Mouse (Mus musculus): ENCODE data around the gene Capn1. TPM values are rescaled to one million over a fixed set of nuclear protein-coding genes. Genes with fewer than 3 reads are reported as not detected.

Capn1 gene
- total RNA-seq, 2 experiments from 2014 or later: 77.0 to 81.1 TPM

Small RNA genes lying within 50 kb of the gene (microRNA-seq; reads per million reads assigned to microRNA genes)
- 0.50 to 1.6 reads per million in 2 experiments for gene Mir6988

Other genes starting within 250 kb of the Capn1 start
- gene Scyl1, start 244.5 kb downstream of the Capn1 start, total RNA-seq (2021): 10 to 100 TPM; 56.8 to 64.9 TPM
- gene Frmd8, start 140.6 kb downstream of the Capn1 start, total RNA-seq (2021): 1 to 10 TPM; 7.1 to 7.7 TPM
- gene Slc25a45, start 138.1 kb downstream of the Capn1 start, total RNA-seq (2021): 1 to 10 TPM; 2.1 to 2.3 TPM
- under 1 TPM; 0.42 to 0.66 TPM for gene Tigd3, start 121.7 kb downstream of the Capn1 start, total RNA-seq (2021)
- 10 to 100 TPM; 71.9 to 78.2 TPM for gene Dpf2, start 102.9 kb downstream of the Capn1 start, total RNA-seq (2021)
- 10 to 100 TPM; 14.4 to 18.3 TPM for gene Cdc42ep2, start 91.1 kb downstream of the Capn1 start, total RNA-seq (2021)
- gene Pola2, start 51.7 kb downstream of the Capn1 start, total RNA-seq (2021): 10 to 100 TPM; 10.9 to 13.2 TPM
- gene Slc22a20, start 29.8 kb downstream of the Capn1 start, total RNA-seq (2021): not detected
- 10 to 100 TPM; 13.5 to 15.9 TPM for gene Syvn1, start 30.7 kb upstream of the Capn1 start, total RNA-seq (2021)
- gene Mrpl49, start 41.9 kb upstream of the Capn1 start, total RNA-seq (2021): 10 to 100 TPM; 29.1 to 30.6 TPM
- 100 to 1,000 TPM; 481 to 546 TPM for gene Fau, start 41.9 kb upstream of the Capn1 start, total RNA-seq (2021)
- gene Znhit2, start 45.3 kb upstream of the Capn1 start, total RNA-seq (2021): 1 to 10 TPM; 9.2 to 9.9 TPM
- gene Tm7sf2, start 52.5 kb upstream of the Capn1 start, total RNA-seq (2021): 1 to 10 TPM; 3.7 to 4.5 TPM
- 10 to 100 TPM; 20.4 to 24.0 TPM for gene Vps51, start 61.3 kb upstream of the Capn1 start, total RNA-seq (2021)
- not detected for gene Tmem262, start 64.1 kb upstream of the Capn1 start, total RNA-seq (2021)
- gene Gm28374, start 66.4 kb upstream of the Capn1 start, total RNA-seq (2021): not detected
- 10 to 100 TPM; 11.9 to 14.6 TPM for gene Zfpl1, start 69.1 kb upstream of the Capn1 start, total RNA-seq (2021)
- gene Cdca5, start 69.1 kb upstream of the Capn1 start, total RNA-seq (2021): 1 to 10 TPM in 1 of 2 experiments, under 1 TPM in 1; 0.84 to 1.3 TPM
- gene AC131692.1, start 78.5 kb upstream of the Capn1 start, total RNA-seq (2021): not detected
- not detected for gene Naaladl1, start 89.9 kb upstream of the Capn1 start, total RNA-seq (2021)
- gene Sac3d1, start 102.8 kb upstream of the Capn1 start, total RNA-seq (2021): 10 to 100 TPM in 1 of 2 experiments, 1 to 10 TPM in 1; 8.8 to 14.4 TPM
- gene Snx15, start 112.4 kb upstream of the Capn1 start, total RNA-seq (2021): 10 to 100 TPM in 1 of 2 experiments, 1 to 10 TPM in 1; 8.2 to 11.9 TPM
- gene Batf2, start 125.1 kb upstream of the Capn1 start, total RNA-seq (2021): under 1 TPM in 1 of 2 experiments, not detected in 1; 0.20 TPM
- gene Arl2, start 125.7 kb upstream of the Capn1 start, total RNA-seq (2021): 10 to 100 TPM; 53.4 to 55.4 TPM
- not detected for gene Majin, start 168.5 kb upstream of the Capn1 start, total RNA-seq (2021)
- gene Gpha2, start 210.5 kb upstream of the Capn1 start, total RNA-seq (2021): not detected
- gene Ppp2r5b, start 220.0 kb upstream of the Capn1 start, total RNA-seq (2021): 10 to 100 TPM; 22.4 to 24.7 TPM
- gene Atg2a, start 225.8 kb upstream of the Capn1 start, total RNA-seq (2021): 10 to 100 TPM; 12.7 to 14.6 TPM